Mouse (Mus musculus) thymus, adult 2 months (tissue): Measurements from ENCODE around the gene Lrrc4. TPM values are rescaled to one million over a fixed set of nuclear protein-coding genes. Genes with fewer than 3 reads are reported as not detected.

Source experiments
- DNase-seq: peaks from one replicate; pipeline ENCODE4 v3.0.0; 2021
- H3K27ac ChIP-seq: fragments of 200-500 bp; 2 replicates; pipeline ENCODE4 v1.5.1; 2012; ENCODE audit warnings: low read length, control low read depth; ENCODE audit not compliant: control insufficient read depth, insufficient read depth
- H3K27me3 ChIP-seq: fragments of 200-500 bp; 2 replicates; pipeline ENCODE4 v1.6.1; 2012; ENCODE audit warnings: mild to moderate bottlenecking, low read length, moderate library complexity, mixed read lengths; ENCODE audit not compliant: control insufficient read depth, insufficient read depth
- H3K36me3 ChIP-seq: fragments of 200-500 bp; 2 replicates; pipeline ENCODE4 v1.6.1; 2012; ENCODE audit warnings: mild to moderate bottlenecking, low read length, moderate library complexity; ENCODE audit not compliant: control insufficient read depth, insufficient read depth
- H3K4me1 ChIP-seq: fragments of 200-500 bp; replicated peaks from 2 replicates; pipeline ENCODE4 v1.6.1; 2012; ENCODE audit warnings: low read length; ENCODE audit not compliant: control insufficient read depth, insufficient read depth
- H3K4me3 ChIP-seq: fragments of 200-500 bp; 2 replicates; pipeline ENCODE4 v1.5.1; 2012; ENCODE audit warnings: mild to moderate bottlenecking, low read length, control low read depth, moderate library complexity; ENCODE audit not compliant: control insufficient read depth, insufficient read depth
- CTCF ChIP-seq: fragments of 200-500 bp; IDR thresholded peaks from 2 replicates; pipeline ENCODE4 v1.5.1; 2012; ENCODE audit warnings: mild to moderate bottlenecking, control low read depth, low read length, moderate library complexity, borderline replicate concordance; ENCODE audit not compliant: control insufficient read depth, poor library complexity, insufficient read depth; ENCODE audit errors: extremely low read depth
- POLR2A ChIP-seq: fragments of 200-500 bp; IDR thresholded peaks from 2 replicates; pipeline ENCODE4 v1.6.1; 2012; ENCODE audit warnings: mild to moderate bottlenecking, low read length, control low read depth, moderate library complexity; ENCODE audit not compliant: control insufficient read depth, poor library complexity, insufficient read depth; ENCODE audit errors: extremely low read depth
- WGBS: fragments of 180-500 bp; shearing (Covaris S2); methylation state at CpG from one replicate; pipeline ENCODE4 v1.1.7; 2018; 5-methylcytosine and 5-hydroxymethylcytosine counted together
- polyA plus RNA-seq: library from polyadenylated mRNA; depleted of rRNA; stranded (reverse); fragments of >200 nt; gene quantifications from 2 replicates; pipeline ENCODE4 v1.2.3, GENCODE M21; 2012

Gene Lrrc4
- polyA plus RNA-seq, 1 experiment, result 0.67 TPM

DNA sequence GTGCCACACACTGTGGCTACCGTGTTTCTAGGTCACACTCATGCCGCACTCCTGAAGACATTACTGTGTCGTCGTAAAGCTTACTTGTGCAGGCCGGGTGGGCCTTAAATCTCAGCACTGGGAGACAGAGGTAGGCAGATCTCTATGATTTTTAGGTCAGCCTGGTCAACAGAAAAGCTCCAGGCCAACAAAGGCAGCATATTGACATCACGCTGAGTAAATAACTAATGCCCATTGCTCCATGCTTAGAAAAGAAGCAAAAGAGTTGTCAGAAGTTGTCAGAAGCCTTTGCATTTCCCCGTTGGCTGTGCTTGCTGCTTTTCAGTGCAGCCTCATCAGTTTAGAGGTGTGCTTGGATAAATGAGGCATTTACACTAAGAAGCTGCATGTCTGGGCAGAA, 94.9 kb downstream of the Lrrc4 start:
- no peak overlapping the region for H3K27ac ChIP-seq
- WGBS, result 95% methylated on average over 7 of the region's 7 CpGs

GRCm38 (mm10) chr6:28735116-28735515, 96.4 kb downstream of the Lrrc4 start:
- Histone ChIP-seq H3K27ac (no peak overlapping the region), H3K4me1 (no peaks in the 10 kb centered on the region), H3K27me3 (no peaks in the 10 kb centered on the region), H3K36me3 (no peaks in the 10 kb centered on the region), H3K4me3 (no peak overlapping the region)
- no peak for TF ChIP-seq POLR2A
- DNase-seq, result no peak
- WGBS, result 97% methylated on average over 9 of the region's 9 CpGs

More for the DNA sequence above, 94.9 kb downstream of the Lrrc4 start:
- Histone ChIP-seq H3K4me3 (no peak overlapping the region), H3K36me3 (no peaks in the 10 kb centered on the region), H3K27me3 (no peaks in the 10 kb centered on the region), H3K4me1 (no peaks in the 10 kb centered on the region)
- no peak for TF ChIP-seq CTCF
- TF ChIP-seq POLR2A, result no peak
- DNase-seq, result no peak

DNA sequence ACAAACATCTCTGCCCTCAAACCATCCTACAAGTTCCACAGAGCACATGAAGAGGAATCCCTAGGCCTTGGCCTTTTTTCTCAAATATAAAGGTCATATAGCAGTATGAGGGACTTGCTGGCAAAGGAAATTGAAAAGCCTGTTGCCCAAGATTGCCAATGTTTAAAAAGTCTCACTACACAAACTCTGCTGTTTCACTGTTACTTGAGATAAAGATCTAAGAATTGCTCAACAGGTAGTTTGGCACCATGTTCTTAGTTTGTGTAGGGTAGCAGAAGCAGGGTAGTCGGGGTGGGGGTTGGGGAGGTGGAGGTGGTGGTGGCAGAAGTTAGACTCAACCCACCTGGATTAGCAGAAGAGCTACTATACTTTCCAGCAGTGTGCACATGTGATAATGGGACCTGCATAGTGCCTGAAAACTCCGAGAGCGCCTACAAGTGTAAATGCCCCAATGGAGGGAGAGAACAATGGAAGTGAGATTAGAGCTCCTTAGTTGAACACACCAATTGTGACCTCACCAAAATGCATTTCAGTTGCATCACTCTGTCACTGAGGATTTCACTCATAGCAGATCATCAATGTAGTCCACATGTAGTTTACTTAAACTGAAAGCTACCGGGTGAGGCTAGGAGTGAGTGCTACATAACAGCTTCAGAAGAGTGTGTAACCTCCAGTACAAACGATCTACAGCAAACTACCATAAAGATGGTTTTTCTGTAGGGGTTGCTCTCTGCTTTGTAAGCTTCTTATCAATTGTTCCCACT, 97.5 kb downstream of the Lrrc4 start:
- no peak for DNase-seq
- H3K27me3 ChIP-seq, result no peaks in the 10 kb centered on the region
- no peak for TF ChIP-seq POLR2A
- no peak for TF ChIP-seq CTCF
- no peaks in the 10 kb centered on the region for H3K4me1 ChIP-seq
- WGBS, result 94% methylated on average over 5 of the region's 5 CpGs
- no peak overlapping the region for H3K4me3 ChIP-seq
- H3K27ac ChIP-seq, result no peak overlapping the region
- H3K36me3 ChIP-seq, result no peaks in the 10 kb centered on the region

GRCm38 (mm10) chr6:28731246-28731645, 100.3 kb downstream of the Lrrc4 start:
- WGBS, result 96% methylated on average over 6 of the region's 6 CpGs
- TF ChIP-seq CTCF (no peak), POLR2A (no peak)
- DNase-seq, result no peak
- H3K27me3 ChIP-seq, result no peaks in the 10 kb centered on the region
- H3K4me3 ChIP-seq, result no peak overlapping the region
- H3K4me1 ChIP-seq, result no peaks in the 10 kb centered on the region
- no peak overlapping the region for H3K27ac ChIP-seq
- H3K36me3 ChIP-seq, result no peaks in the 10 kb centered on the region

- DNase-seq, result no peak
- no peaks in the 10 kb centered on the region for H3K36me3 ChIP-seq
- no peak overlapping the region for H3K4me3 ChIP-seq
- WGBS, result 93% methylated on average over 2 of the region's 2 CpGs
- no peaks in the 10 kb centered on the region for H3K4me1 ChIP-seq
- no peak overlapping the region for H3K27ac ChIP-seq
- TF ChIP-seq POLR2A (no peak), CTCF (no peak)
- no peaks in the 10 kb centered on the region for H3K27me3 ChIP-seq
Measured at GRCm38 (mm10) chr6:28729649-28730048, 101.9 kb downstream of the Lrrc4 start.

GRCm38 (mm10) chr6:28729236-28729635, 102.3 kb downstream of the Lrrc4 start:
- Histone ChIP-seq H3K27ac (no peak overlapping the region), H3K27me3 (no peaks in the 10 kb centered on the region), H3K4me3 (no peak overlapping the region), H3K36me3 (no peaks in the 10 kb centered on the region), H3K4me1 (no peaks in the 10 kb centered on the region)
- TF ChIP-seq POLR2A (no peak), CTCF (no peak)
- 85% methylated on average over 3 of the region's 3 CpGs for WGBS
- no peak for DNase-seq

DNA sequence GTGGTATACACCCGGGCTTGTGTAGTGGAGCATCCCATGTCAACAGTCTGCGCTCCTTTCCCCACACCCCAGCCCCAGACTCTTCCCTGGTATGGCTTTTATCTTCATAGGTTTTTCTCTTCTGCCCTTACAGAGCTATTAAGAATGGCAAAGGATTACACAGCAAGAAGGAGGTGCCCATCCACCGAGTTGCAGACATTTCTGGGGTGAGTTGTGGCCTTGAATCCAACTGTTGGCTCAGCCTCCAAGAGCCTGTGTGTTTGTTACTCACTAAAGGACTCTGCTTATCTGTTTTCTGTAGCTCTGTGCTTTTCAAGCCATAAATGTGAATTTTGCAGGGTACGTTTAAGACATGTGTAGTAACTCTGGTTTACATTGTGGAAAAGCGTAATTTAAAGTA, 106.8 kb downstream of the Lrrc4 start:
- Histone ChIP-seq H3K36me3 (no peaks in the 10 kb centered on the region), H3K27me3 (no peaks in the 10 kb centered on the region), H3K4me3 (no peak overlapping the region), H3K27ac (no peak overlapping the region), H3K4me1 (no peaks in the 10 kb centered on the region)
- TF ChIP-seq CTCF (no peak), POLR2A (no peak)
- DNase-seq, result no peak
- 97% methylated on average over 5 of the region's 5 CpGs for WGBS
